Mouse (Mus musculus) cerebellum, adult 9-11 months (tissue): ENCODE results near the gene Tedc1.

ENCODE experiments used
- DNase-seq: peaks from one replicate; pipeline ENCODE4 v3.0.0; 2022

The Tedc1 gene

DNA sequence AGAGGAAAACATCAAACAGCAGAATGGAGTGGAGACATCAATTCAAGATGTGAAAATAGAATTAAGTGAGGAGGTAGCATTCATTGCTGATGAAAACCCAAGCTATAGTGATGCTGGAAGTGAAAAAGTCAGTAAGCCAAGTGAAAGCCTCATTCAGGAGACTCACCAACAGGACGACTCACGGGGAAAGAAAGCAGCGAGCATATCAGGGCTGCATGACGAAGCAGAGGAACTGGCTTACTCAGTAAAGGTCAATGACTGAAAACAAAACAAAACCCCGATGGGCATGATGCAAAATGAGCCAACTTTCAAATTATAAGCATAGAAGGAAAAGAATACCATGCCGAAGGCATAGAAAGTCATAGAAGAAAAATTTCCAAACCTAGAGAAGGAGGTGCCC lies 51.5 kb downstream of the Tedc1 start:
- DNase-seq, result no peak

DNA sequence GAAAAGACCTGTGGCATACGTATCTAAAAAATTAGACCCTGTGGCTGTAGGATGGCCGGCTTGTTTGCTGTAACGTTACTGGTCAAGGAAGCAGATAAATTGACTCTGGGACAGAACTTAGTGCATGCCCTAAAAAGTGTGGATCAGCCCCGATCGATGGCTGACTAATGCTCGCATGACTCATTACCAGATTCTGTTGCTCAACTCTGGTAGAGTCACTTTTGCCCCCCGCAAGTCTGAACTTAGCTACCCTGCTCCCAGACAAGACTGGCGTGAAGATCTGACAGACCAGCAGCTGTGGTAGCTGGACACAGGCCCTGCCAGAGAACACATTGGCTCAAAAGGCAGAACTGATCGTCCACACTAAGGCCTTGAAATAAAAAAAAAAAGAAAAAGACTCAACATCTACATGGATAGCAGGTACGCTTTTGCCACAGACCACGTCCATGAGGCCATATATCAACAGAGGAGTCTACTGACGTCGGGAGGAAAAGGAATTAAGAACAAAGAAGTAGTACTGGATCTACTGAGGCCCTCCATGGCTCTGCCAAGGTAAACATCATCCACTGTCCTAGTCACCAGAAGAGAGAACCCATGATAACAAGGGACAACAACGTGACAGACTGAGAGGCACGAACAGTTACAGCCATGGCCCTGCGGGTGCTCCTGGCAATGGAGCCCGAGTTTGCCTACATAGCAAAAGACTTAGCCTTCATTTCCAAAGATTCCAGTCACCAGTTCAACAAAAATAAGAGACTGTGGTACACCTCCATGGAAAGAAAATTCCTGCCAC lies 54.6 kb downstream of the Tedc1 start:
- DNase-seq, result no peak

DNA sequence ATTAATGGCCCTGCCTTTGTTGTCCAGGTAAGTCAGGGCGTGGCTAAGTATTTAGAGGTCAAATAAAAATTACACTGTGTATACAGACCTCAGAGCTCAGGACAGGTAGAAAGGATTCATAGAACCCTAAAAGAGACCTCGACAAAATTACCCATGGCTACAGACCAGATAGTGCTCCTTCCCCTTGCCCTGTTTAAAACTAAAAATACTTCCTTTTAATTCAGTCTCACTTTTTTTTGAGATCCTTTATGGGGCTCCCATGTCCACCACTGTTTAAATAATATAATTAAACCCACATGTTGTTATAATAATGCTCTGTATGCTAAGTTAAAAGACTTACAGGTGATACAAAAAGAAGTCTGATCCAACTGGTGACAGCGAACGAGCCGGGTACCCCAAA lies 55.6 kb downstream of the Tedc1 start:
- DNase-seq, result no peak

DNA sequence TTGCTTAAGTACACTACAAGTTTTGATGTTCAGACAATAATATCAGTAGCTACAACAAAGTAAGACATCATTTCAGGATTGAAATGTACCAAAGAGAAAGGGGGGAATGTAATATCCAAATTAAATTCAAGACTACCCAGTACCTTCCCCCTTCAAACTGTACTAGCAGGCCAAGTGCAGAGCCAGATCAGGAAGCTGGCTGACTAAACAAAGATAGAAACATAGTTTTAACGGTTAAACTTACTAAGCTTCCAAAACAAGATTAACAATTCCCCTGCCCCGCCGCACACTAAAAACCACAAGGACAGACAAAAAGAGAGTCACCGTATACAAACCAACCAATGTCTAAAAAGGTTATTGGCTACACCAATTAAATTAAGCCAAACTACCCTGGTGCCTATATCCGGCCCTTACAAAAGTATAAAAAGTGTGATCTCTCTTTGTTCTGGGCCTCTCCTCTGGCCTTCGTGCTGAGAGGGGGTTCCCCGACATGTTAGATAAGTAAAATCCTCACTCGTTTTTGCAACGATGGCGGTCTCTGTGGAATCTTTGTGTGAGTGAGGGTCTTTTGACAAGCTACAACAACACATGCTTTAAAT lies 56.2 kb downstream of the Tedc1 start:
- no peak for DNase-seq

DNA sequence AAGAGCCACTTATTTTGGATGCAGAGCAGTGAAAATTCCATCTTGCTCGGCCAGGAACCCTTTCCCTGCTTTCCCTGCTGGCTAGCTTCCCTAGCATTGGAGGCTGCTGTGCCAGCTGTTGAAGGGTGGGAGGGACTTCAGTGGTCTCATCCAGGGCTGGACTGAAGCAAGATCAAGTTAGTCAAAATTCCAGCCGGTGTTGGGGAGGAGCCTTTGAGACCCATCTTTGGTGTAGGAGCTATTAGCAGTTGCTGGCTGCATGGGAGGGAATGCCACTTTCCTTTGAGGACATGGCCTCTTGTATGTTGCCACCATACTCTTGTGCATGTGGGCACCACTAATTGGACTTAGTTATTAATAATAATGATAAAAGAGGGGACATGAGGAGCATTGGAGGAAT lies 57.0 kb downstream of the Tedc1 start:
- no peak for DNase-seq

DNA sequence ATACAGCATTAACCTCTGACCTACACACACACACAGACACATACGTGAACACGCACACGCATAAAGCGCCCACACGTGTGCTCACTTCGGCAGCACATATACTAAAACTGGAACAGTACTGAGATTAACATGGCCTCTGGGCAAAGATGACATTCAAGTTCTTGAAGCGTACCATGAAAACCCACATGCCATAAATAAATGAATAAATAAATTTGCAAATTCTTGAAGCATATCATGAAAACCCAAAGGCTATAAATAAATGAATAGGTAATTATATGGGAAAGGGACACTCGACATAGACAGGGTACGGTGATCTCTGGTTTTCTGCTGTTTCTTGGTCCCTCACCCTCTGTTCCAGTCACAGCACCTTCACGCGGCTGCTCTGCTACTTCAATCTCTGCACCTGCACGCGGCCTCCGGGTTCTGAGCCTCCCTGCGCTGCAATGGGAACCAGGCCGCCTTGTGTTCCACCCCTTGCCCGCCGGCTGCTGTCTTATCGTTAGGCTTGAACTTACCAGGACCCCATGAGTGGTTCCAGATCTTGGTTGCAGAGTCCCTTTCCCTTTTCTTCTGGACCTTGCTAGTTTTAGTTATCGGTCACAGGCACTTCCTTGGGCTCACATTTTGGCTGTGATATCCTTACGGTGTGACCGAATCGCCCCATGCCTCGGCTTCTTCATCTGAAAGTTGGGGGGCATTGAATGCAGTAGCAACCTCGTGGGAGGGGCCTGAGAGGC lies 58.0 kb downstream of the Tedc1 start:
- no peak for DNase-seq

DNA sequence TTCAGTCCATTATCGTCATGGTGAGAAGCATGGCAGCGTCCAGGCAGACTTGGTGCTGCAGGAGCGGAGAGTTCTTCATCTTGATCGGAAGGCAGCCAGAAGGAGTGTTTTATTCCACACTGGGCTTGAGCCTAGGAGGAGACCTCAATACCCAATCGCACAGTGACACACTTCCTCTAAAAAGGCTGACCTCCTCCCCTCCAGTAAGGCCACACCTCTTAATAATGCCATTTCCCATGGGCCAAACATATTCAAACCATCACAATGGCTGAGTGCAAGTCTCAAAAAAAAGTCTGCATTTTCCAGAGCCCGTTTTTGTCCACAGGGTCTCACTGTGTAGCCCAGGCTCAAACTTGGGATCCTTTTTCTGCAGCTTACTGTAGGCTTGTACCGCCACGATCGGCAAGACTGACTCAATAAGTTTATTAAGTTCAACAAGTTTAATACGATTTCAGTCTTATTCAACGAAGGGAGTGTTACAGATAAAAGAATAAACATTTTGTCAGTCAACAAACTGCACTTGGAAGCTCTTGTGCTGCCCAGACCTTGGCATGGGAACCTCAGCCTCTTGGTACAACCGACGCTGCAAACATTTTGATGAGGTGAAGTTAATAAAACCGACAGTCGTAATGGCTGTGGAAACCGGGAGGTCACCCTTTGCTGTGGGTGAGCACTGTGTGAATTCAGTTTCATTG lies 58.9 kb downstream of the Tedc1 start:
- DNase-seq, result no peak
